Mouse (Mus musculus) thymus, postnatal 0 days (tissue): ENCODE results near the gene Tex44. TPM values are rescaled to one million over a fixed set of nuclear protein-coding genes. Genes with fewer than 3 reads are reported as not detected.

Experiments used
- DNase-seq: peaks from one replicate; pipeline ENCODE4 v3.0.0-alpha.2; 2015; ENCODE audit warnings: low spot score
- polyA plus RNA-seq: library from polyadenylated mRNA; unstranded; fragments of >200 nt; fragmentation: Nextera tagmentation; extraction: Ambion mirVana; gene quantifications from 2 replicates; pipeline ENCODE4 v1.2.1, GENCODE M21; 2015

Tex44 gene
- polyA plus RNA-seq, 1 experiment from 2014 or later: 0.08 TPM

- DNase-seq: peak; percentile 90
Measured at GRCm38 (mm10) chr1:86423879-86424278, 2.2 kb upstream of the Tex44 start.

GRCm38 (mm10) chr1:86424336-86424735 lies 1.8 kb upstream of the Tex44 start:
- peak; percentile 64 for DNase-seq

GRCm38 (mm10) chr1:86424835-86425547 lies 1.1 kb upstream of the Tex44 start:
- no peak for DNase-seq

- DNase-seq: peak; percentile 83
Measured at GRCm38 (mm10) chr1:86430056-86430455, 3.9 kb downstream of the Tex44 start.

- DNase-seq: no peak
Measured at GRCm38 (mm10) chr1:86432778-86433177, 6.6 kb downstream of the Tex44 start.

GRCm38 (mm10) chr1:86433359-86433758 lies 7.2 kb downstream of the Tex44 start:
- DNase-seq: no peak

- peak; percentile 37 for DNase-seq
Measured at GRCm38 (mm10) chr1:86434001-86434400, 7.9 kb downstream of the Tex44 start.

- DNase-seq: peak; percentile 96
Measured at GRCm38 (mm10) chr1:86434439-86435201, 8.5 kb downstream of the Tex44 start.

GRCm38 (mm10) chr1:86435302-86435821 lies 9.2 kb downstream of the Tex44 start:
- DNase-seq: peak; percentile 25

GRCm38 (mm10) chr1:86437219-86438013 lies 11.3 kb downstream of the Tex44 start:
- no peak for DNase-seq

GRCm38 (mm10) chr1:86438014-86438319 lies 11.8 kb downstream of the Tex44 start:
- no peak for DNase-seq

GRCm38 (mm10) chr1:86438501-86438900 lies 12.4 kb downstream of the Tex44 start:
- peak; percentile 29 for DNase-seq

- DNase-seq: no peak
Measured at GRCm38 (mm10) chr1:86439487-86440170, 13.5 kb downstream of the Tex44 start.

GRCm38 (mm10) chr1:86440171-86440886 lies 14.2 kb downstream of the Tex44 start:
- DNase-seq: peak; percentile 89

- peak; percentile 80 for DNase-seq
Measured at GRCm38 (mm10) chr1:86440887-86441723, 15.0 kb downstream of the Tex44 start.

- no peak for DNase-seq
Measured at GRCm38 (mm10) chr1:86441724-86441979, 15.5 kb downstream of the Tex44 start.

- DNase-seq: peak; percentile 86
Measured at GRCm38 (mm10) chr1:86441980-86442831, 16.1 kb downstream of the Tex44 start.

GRCm38 (mm10) chr1:86442832-86443231 lies 16.7 kb downstream of the Tex44 start:
- no peak for DNase-seq
